Mouse (Mus musculus): ENCODE results near the gene Crx. TPM values are rescaled to one million over a fixed set of nuclear protein-coding genes. Genes with fewer than 3 reads are reported as not detected.
"Not testable (repeated sequence)": the region's sequence is repeated elsewhere in the genome, so short reads cannot be mapped to it uniquely, and the experiment has no call there.

Gene Crx
- polyA plus RNA-seq (2016; fragmentation: Nextera tagmentation; extraction: Ambion mirVana), result not detected in 2 replicates

GRCm38 (mm10) chr7:15879756-15880155, at the start of gene Crx:
Gene Crx (minus strand): TSS chr7:15879968.
- ATAC-seq (ENCODE audit: insufficient number of reproducible peaks, insufficient read depth, low FRiP score, low TSS enrichment, low read depth), result no peak

GRCm38 (mm10) chr7:15922220-15922773, 42.5 kb upstream of the Crx start, which contains the start of gene Selenow:
Gene Selenow (minus strand): TSS chr7:15922402.
- Histone ChIP-seq H3K4me3 (replicated peaks) (peak within 1 kb of the TSS; percentile 51), H3K9me3 (no peaks in the 10 kb centered on the region), H3K27me3 (no peaks in the 10 kb centered on the region), H3K4me1 (replicated peaks) (peaks cover 16% of the 10 kb centered on the region), H3K27ac (peak within 1 kb of the TSS; percentile 74), H3K9ac (replicated peaks) (peak within 1 kb of the TSS; percentile 58), H3K4me2 (peak within 1 kb of the TSS; percentile 65), H3K36me3 (peaks cover 29% of the 10 kb centered on the region)
- under 1% methylated on average over 33 of the region's 33 CpGs for WGBS
- ATAC-seq (ENCODE audit: insufficient number of reproducible peaks, insufficient read depth, low FRiP score, low TSS enrichment, low read depth), result peak; percentile 91

More at GRCm38 (mm10) chr7:15879756-15880155, at the start of gene Crx:
- H3K4me3 ChIP-seq (replicated peaks), result no peak within 1 kb of the TSS
- no peak within 1 kb of the TSS for H3K27ac ChIP-seq
- WGBS, result 41% methylated on average over 4 of the region's 4 CpGs
- no peak within 1 kb of the TSS for H3K4me2 ChIP-seq
- H3K9ac ChIP-seq (replicated peaks), result no peak within 1 kb of the TSS
- H3K36me3 ChIP-seq, result no peaks in the 10 kb centered on the region
- H3K9me3 ChIP-seq, result no peaks in the 10 kb centered on the region
- no peaks in the 10 kb centered on the region; the same call in 1 of the 2 replicates for H3K27me3 ChIP-seq
- no peaks in the 10 kb centered on the region for H3K4me1 ChIP-seq (replicated peaks)

- peak; percentile 34 for ATAC-seq (ENCODE audit: insufficient number of reproducible peaks, insufficient read depth, low FRiP score, low TSS enrichment, low read depth)
- Histone ChIP-seq H3K9me3 (no peaks in the 10 kb centered on the region), H3K4me2 (peak overlapping the region; percentile 65), H3K9ac (replicated peaks) (peak overlapping the region; percentile 58), H3K27ac (peak overlapping the region; percentile 74), H3K36me3 (peaks cover 34% of the 10 kb centered on the region), H3K4me3 (replicated peaks) (peak overlapping the region; percentile 51), H3K27me3 (no peaks in the 10 kb centered on the region), H3K4me1 (replicated peaks) (peaks cover 16% of the 10 kb centered on the region)
- 1% methylated on average over 10 of the region's 10 CpGs for WGBS
These were observed 42.0 kb upstream of the Crx start for GRCm38 (mm10) chr7:15921796-15922195.

GRCm38 (mm10) chr7:15920645-15921190, 41.0 kb upstream of the Crx start:
- H3K4me3 ChIP-seq (replicated peaks), result peak overlapping the region; percentile 51
- H3K9me3 ChIP-seq, result no peaks in the 10 kb centered on the region
- ATAC-seq (ENCODE audit: insufficient number of reproducible peaks, insufficient read depth, low FRiP score, low TSS enrichment, low read depth), result no peak
- H3K4me2 ChIP-seq, result peak overlapping the region; percentile 65
- no peak overlapping the region for H3K27ac ChIP-seq
- H3K27me3 ChIP-seq, result no peaks in the 10 kb centered on the region
- H3K4me1 ChIP-seq (replicated peaks), result peaks cover 16% of the 10 kb centered on the region
- peak overlapping the region; percentile 58 for H3K9ac ChIP-seq (replicated peaks)
- 88% methylated on average over 6 of the region's 6 CpGs for WGBS
- peaks cover 36% of the 10 kb centered on the region for H3K36me3 ChIP-seq

- WGBS, result 93% methylated on average over 9 of the region's 9 CpGs
- H3K4me3 ChIP-seq (replicated peaks), result 0 out of 2 replicates have a peak overlapping the region, but pooled peaks have one; percentile 51
These were observed 40.2 kb upstream of the Crx start for GRCm38 (mm10) chr7:15919947-15920346.

GRCm38 (mm10) chr7:15918371-15918770, 38.6 kb upstream of the Crx start:
- Histone ChIP-seq H3K4me1 (replicated peaks) (peaks cover 16% of the 10 kb centered on the region), H3K36me3 (peaks cover 36% of the 10 kb centered on the region), H3K27me3 (no peaks in the 10 kb centered on the region), H3K4me3 (replicated peaks) (no peak overlapping the region), H3K9me3 (no peaks in the 10 kb centered on the region), H3K9ac (replicated peaks) (no peak overlapping the region), H3K4me2 (no peak overlapping the region), H3K27ac (no peak overlapping the region)
- ATAC-seq (ENCODE audit: insufficient number of reproducible peaks, insufficient read depth, low FRiP score, low TSS enrichment, low read depth), result no peak

More at GRCm38 (mm10) chr7:15919947-15920346, 40.2 kb upstream of the Crx start:
- Histone ChIP-seq H3K9ac (replicated peaks) (no peak overlapping the region), H3K36me3 (peaks cover 36% of the 10 kb centered on the region), H3K27ac (no peak overlapping the region), H3K4me1 (replicated peaks) (peaks cover 16% of the 10 kb centered on the region), H3K9me3 (no peaks in the 10 kb centered on the region), H3K27me3 (no peaks in the 10 kb centered on the region), H3K4me2 (peak overlapping the region; percentile 65; the same call in 1 of the 2 replicates)
- ATAC-seq (ENCODE audit: insufficient number of reproducible peaks, insufficient read depth, low FRiP score, low TSS enrichment, low read depth), result no peak

- no peak overlapping the region for H3K4me2 ChIP-seq
- no peak overlapping the region for H3K9ac ChIP-seq (replicated peaks)
- H3K4me1 ChIP-seq (replicated peaks), result peaks cover 13% of the 10 kb centered on the region
- H3K27me3 ChIP-seq, result no peaks in the 10 kb centered on the region
- WGBS, result 82% methylated on average over 4 of the region's 4 CpGs
- H3K9me3 ChIP-seq, result no peaks in the 10 kb centered on the region
- H3K36me3 ChIP-seq, result peaks cover 36% of the 10 kb centered on the region
- no peak overlapping the region for H3K27ac ChIP-seq
- no peak overlapping the region for H3K4me3 ChIP-seq (replicated peaks)
- ATAC-seq (ENCODE audit: insufficient number of reproducible peaks, insufficient read depth, low FRiP score, low TSS enrichment, low read depth), result no peak
These were observed 37.2 kb upstream of the Crx start for GRCm38 (mm10) chr7:15916996-15917395.

- Histone ChIP-seq H3K9ac (replicated peaks) (no peak overlapping the region), H3K4me1 (replicated peaks) (peaks cover 11% of the 10 kb centered on the region), H3K36me3 (peaks cover 36% of the 10 kb centered on the region), H3K9me3 (no peaks in the 10 kb centered on the region), H3K4me2 (no peak overlapping the region), H3K27ac (no peak overlapping the region), H3K27me3 (no peaks in the 10 kb centered on the region), H3K4me3 (replicated peaks) (no peak overlapping the region)
- no peak for ATAC-seq (ENCODE audit: insufficient number of reproducible peaks, insufficient read depth, low FRiP score, low TSS enrichment, low read depth)
- 90% methylated on average over 3 of the region's 3 CpGs for WGBS
These were observed 36.5 kb upstream of the Crx start for GRCm38 (mm10) chr7:15916134-15916723.

- H3K4me1 ChIP-seq (replicated peaks); H3K27ac ChIP-seq; H3K4me3 ChIP-seq (replicated peaks); H3K27me3 ChIP-seq; H3K9me3 ChIP-seq; H3K9ac ChIP-seq (replicated peaks); H3K4me2 ChIP-seq; ATAC-seq (ENCODE audit: insufficient number of reproducible peaks, insufficient read depth, low FRiP score, low TSS enrichment, low read depth): not testable (repeated sequence)
- peaks cover 36% of the 10 kb centered on the region for H3K36me3 ChIP-seq
- WGBS, result 89% methylated on average over 4 of the region's 4 CpGs
These were observed 35.9 kb upstream of the Crx start for GRCm38 (mm10) chr7:15915695-15916094.

- ATAC-seq (ENCODE audit: insufficient number of reproducible peaks, insufficient read depth, low FRiP score, low TSS enrichment, low read depth), result no peak
- H3K4me2 ChIP-seq, result no peak overlapping the region
- H3K4me3 ChIP-seq (replicated peaks), result no peak overlapping the region
- H3K27me3 ChIP-seq, result no peaks in the 10 kb centered on the region
- WGBS, result 81% methylated on average over 2 of the region's 2 CpGs
- H3K27ac ChIP-seq, result no peak overlapping the region
- H3K36me3 ChIP-seq, result peaks cover 29% of the 10 kb centered on the region
- no peaks in the 10 kb centered on the region for H3K9me3 ChIP-seq
- no peaks in the 10 kb centered on the region for H3K4me1 ChIP-seq (replicated peaks)
- no peak overlapping the region for H3K9ac ChIP-seq (replicated peaks)
These were observed 35.0 kb upstream of the Crx start for GRCm38 (mm10) chr7:15914751-15915150.

- Histone ChIP-seq H3K4me3 (replicated peaks) (no peak overlapping the region), H3K36me3 (peaks cover 24% of the 10 kb centered on the region), H3K9ac (replicated peaks) (no peak overlapping the region), H3K4me2 (no peak overlapping the region), H3K4me1 (replicated peaks) (no peaks in the 10 kb centered on the region), H3K27me3 (no peaks in the 10 kb centered on the region), H3K27ac (no peak overlapping the region), H3K9me3 (no peaks in the 10 kb centered on the region)
- WGBS, result 40% methylated on average over 2 of the region's 2 CpGs
- ATAC-seq (ENCODE audit: insufficient number of reproducible peaks, insufficient read depth, low FRiP score, low TSS enrichment, low read depth), result no peak
These were observed 34.5 kb upstream of the Crx start for GRCm38 (mm10) chr7:15914252-15914651.
